Mouse (Mus musculus) gastrocnemius, postnatal 10 days (tissue): ENCODE data around the gene Prdm15. TPM values are rescaled to one million over a fixed set of nuclear protein-coding genes. Genes with fewer than 3 reads are reported as not detected.

Experiments used
- DNase-seq: peaks from one replicate; pipeline ENCODE4 v3.0.0; 2021; ENCODE audit warnings: mixed read lengths
- long read RNA-seq, 2 experiments: library from polyadenylated mRNA; stranded (forward); transcript quantifications; one replicate each; pipeline ENCODE4 v2.0.0; 2021
- total RNA-seq, 2 experiments: library from RNA; stranded (reverse); gene quantifications; 2 replicates each; pipeline ENCODE4 v1.2.3; 2021

Gene Prdm15
- total RNA-seq = 1 to 10 TPM; 4.9 to 8.4 TPM
- long read RNA-seq, experiment 1, full-length matches to known transcripts = 1 of 4 reads
- long read RNA-seq, experiment 1, partial matches to known transcripts = 2 of 4 reads
- long read RNA-seq, experiment 1, other reads (novel, unspliced or antisense) = 1 of 4 reads
- long read RNA-seq, experiment 2, partial matches to known transcripts = 0 of 2 reads
- long read RNA-seq, experiment 2, other reads (novel, unspliced or antisense) = 2 of 2 reads

- peak; percentile 91 for DNase-seq
These were observed at the start of gene Prdm15 for GRCm38 (mm10) chr16:97851741-97852319. Gene Prdm15, minus strand, starts transcription at chr16:97851850.

GRCm38 (mm10) chr16:97897346-97898024 lies 45.8 kb upstream of the Prdm15 start:
- DNase-seq = peak; percentile 24

- DNase-seq = no peak
These were observed 36.1 kb upstream of the Prdm15 start for GRCm38 (mm10) chr16:97887762-97888161.

GRCm38 (mm10) chr16:97883696-97884095 lies 32.0 kb upstream of the Prdm15 start:
- no peak for DNase-seq

- no peak for DNase-seq
These were observed 31.2 kb upstream of the Prdm15 start for GRCm38 (mm10) chr16:97882891-97883290.

- peak; percentile 40 for DNase-seq
These were observed 27.5 kb upstream of the Prdm15 start for GRCm38 (mm10) chr16:97879134-97879533.

- no peak for DNase-seq
These were observed 25.9 kb upstream of the Prdm15 start for GRCm38 (mm10) chr16:97877502-97877901.

- DNase-seq = no peak
These were observed 23.5 kb upstream of the Prdm15 start for GRCm38 (mm10) chr16:97875101-97875500.

- DNase-seq = no peak
These were observed 22.7 kb upstream of the Prdm15 start for GRCm38 (mm10) chr16:97874376-97874775.

GRCm38 (mm10) chr16:97872657-97873056 lies 21.0 kb upstream of the Prdm15 start:
- DNase-seq = no peak

- DNase-seq = no peak
These were observed 17.8 kb upstream of the Prdm15 start for GRCm38 (mm10) chr16:97869193-97870102.

GRCm38 (mm10) chr16:97863932-97864467 lies 12.3 kb upstream of the Prdm15 start:
- DNase-seq = no peak

- no peak for DNase-seq
These were observed 4.4 kb upstream of the Prdm15 start for GRCm38 (mm10) chr16:97856050-97856449.

GRCm38 (mm10) chr16:97851061-97851740 lies 449 bp downstream of the Prdm15 start:
- peak; percentile 90 for DNase-seq

GRCm38 (mm10) chr16:97850667-97851060 lies 986 bp downstream of the Prdm15 start:
- DNase-seq = no peak

GRCm38 (mm10) chr16:97848832-97849231 lies 2.8 kb downstream of the Prdm15 start:
- DNase-seq = no peak

GRCm38 (mm10) chr16:97844967-97845937 lies 6.4 kb downstream of the Prdm15 start:
- no peak for DNase-seq

- DNase-seq = no peak
These were observed 19.5 kb downstream of the Prdm15 start for GRCm38 (mm10) chr16:97832154-97832553.

GRCm38 (mm10) chr16:97828207-97828606 lies 23.4 kb downstream of the Prdm15 start:
- no peak for DNase-seq

GRCm38 (mm10) chr16:97823311-97824007 lies 28.2 kb downstream of the Prdm15 start:
- no peak for DNase-seq
